Mouse (Mus musculus): ENCODE measurements at regions not wholly inside any gene's neighbourhood (a gene's known extent, or its start where the extent isn't known, plus 50 kb on each side); places are given as distances from the start of the nearest gene placed in this dataset.

GRCm38 (mm10) chr15:52095629-52096190 is 1789.0 kb upstream of the Gm7489 start:
- no peak overlapping the region for H3K4me3 ChIP-seq
- no peak for TF ChIP-seq CTCF (IDR thresholded peaks at IDR 0.05)
- DNase-seq (ENCODE audit: extremely low spot score in 1 of 2, low spot score in 2 of 2): no peak
- H3K27ac ChIP-seq: no peak overlapping the region
- intact Hi-C loops (cut with DNase I): no loop called here

DNA sequence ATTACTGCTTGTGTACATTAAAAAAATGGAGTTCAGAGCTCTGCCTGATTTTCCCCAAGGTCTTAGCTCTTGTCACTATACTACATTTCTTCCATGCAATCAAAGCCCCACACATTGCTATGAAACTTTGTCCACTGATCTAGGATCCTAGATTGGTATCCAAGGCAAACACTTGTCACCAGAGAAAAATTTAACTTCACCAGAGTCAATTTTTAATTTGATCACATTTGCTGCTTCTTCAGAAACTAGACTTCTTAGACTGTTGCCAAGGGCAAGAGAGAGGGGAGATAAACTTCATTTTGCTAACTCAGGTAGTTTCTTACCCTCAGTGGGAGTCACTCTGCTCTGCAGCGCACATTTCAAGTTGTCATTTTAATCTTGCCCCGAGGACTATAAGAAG is 1775.9 kb upstream of the Gm7489 start:
- TF ChIP-seq CTCF (IDR thresholded peaks at IDR 0.05): no peak
- H3K27ac ChIP-seq: no peak overlapping the region
- DNase-seq (ENCODE audit: extremely low spot score in 1 of 2, low spot score in 2 of 2): no peak
- H3K4me3 ChIP-seq: no peak overlapping the region
- intact Hi-C loops (cut with DNase I): no loop called here

GRCm38 (mm10) chr15:52114368-52115036 is 1770.2 kb upstream of the Gm7489 start:
- Histone ChIP-seq H3K27ac (no peak overlapping the region), H3K4me3 (no peak overlapping the region)
- intact Hi-C loops (cut with DNase I): no loop called here
- DNase-seq (ENCODE audit: extremely low spot score in 1 of 2, low spot score in 2 of 2): no peak
- TF ChIP-seq CTCF (IDR thresholded peaks at IDR 0.05): no peak

- H3K27ac ChIP-seq: no peak overlapping the region
- no peak for DNase-seq (ENCODE audit: extremely low spot score in 1 of 2, low spot score in 2 of 2)
- intact Hi-C loops (cut with DNase I): no loop called here
- H3K4me3 ChIP-seq: no peak overlapping the region
- no peak for TF ChIP-seq CTCF (IDR thresholded peaks at IDR 0.05)
Observed at GRCm38 (mm10) chr15:52136693-52137092, 1748.0 kb upstream of the Gm7489 start.

- intact Hi-C loops (cut with DNase I): loop anchor here (2.0 kb wide), 1 partner anchor 243 kb away; no protein-coding TSS in a partner anchor
- TF ChIP-seq CTCF (IDR thresholded peaks at IDR 0.05): peak; percentile 80
- no peak overlapping the region for H3K27ac ChIP-seq
- no peak overlapping the region for H3K4me3 ChIP-seq
- peak; percentile 19 to 43 for DNase-seq (ENCODE audit: extremely low spot score in 1 of 2, low spot score in 2 of 2)
Observed at GRCm38 (mm10) chr15:52153421-52153820, 1731.3 kb upstream of the Gm7489 start.

DNA sequence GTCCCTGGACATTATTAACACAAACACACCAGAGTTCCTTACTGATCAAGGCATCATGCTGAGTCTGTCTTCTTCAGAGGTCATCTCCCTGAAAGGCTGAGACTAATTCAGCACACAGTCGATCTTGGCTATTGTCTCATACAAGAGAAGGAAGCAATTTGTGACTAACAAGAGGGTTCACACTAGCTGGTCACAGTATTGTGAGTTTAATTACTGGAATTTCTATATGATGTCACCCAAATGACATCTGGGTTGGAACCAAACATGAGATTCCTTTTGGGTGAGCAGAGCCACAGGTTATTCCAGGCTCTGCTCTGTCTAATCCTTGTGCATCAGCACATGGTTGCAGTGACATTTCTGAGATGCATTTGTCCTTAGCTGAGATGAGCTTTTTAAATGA is 1728.9 kb upstream of the Gm7489 start:
- no peak overlapping the region for H3K27ac ChIP-seq
- intact Hi-C loops (cut with DNase I): no loop called here
- no peak overlapping the region for H3K4me3 ChIP-seq
- DNase-seq (ENCODE audit: extremely low spot score in 1 of 2, low spot score in 2 of 2): no peak
- no peak for TF ChIP-seq CTCF (IDR thresholded peaks at IDR 0.05)

- DNase-seq (ENCODE audit: extremely low spot score in 1 of 2, low spot score in 2 of 2): no peak
- intact Hi-C loops (cut with DNase I): no loop called here
- no peak for TF ChIP-seq CTCF (IDR thresholded peaks at IDR 0.05)
- H3K4me3 ChIP-seq: no peak overlapping the region
- H3K27ac ChIP-seq: no peak overlapping the region
Observed at GRCm38 (mm10) chr15:52156779-52157178, 1727.9 kb upstream of the Gm7489 start.

- DNase-seq (ENCODE audit: extremely low spot score in 1 of 2, low spot score in 2 of 2): peak; percentile 81 to 83
- peak overlapping the region; percentile 58 for H3K27ac ChIP-seq
- peak; percentile 92 for TF ChIP-seq CTCF (IDR thresholded peaks at IDR 0.05)
- intact Hi-C loops (cut with DNase I): loop anchor here (2.0 to 5.0 kb wide), 2 partner anchors 250 to 297 kb away; no protein-coding TSS in a partner anchor
- peak overlapping the region; percentile 33 for H3K4me3 ChIP-seq
Observed at GRCm38 (mm10) chr15:52160181-52161088, 1724.3 kb upstream of the Gm7489 start.

- intact Hi-C loops (cut with DNase I): loop anchor here (2.0 to 5.0 kb wide), 2 partner anchors 250 to 296 kb away; no protein-coding TSS in a partner anchor
Observed at GRCm38 (mm10) chr15:52161089-52161442, 1723.6 kb upstream of the Gm7489 start.

DNA sequence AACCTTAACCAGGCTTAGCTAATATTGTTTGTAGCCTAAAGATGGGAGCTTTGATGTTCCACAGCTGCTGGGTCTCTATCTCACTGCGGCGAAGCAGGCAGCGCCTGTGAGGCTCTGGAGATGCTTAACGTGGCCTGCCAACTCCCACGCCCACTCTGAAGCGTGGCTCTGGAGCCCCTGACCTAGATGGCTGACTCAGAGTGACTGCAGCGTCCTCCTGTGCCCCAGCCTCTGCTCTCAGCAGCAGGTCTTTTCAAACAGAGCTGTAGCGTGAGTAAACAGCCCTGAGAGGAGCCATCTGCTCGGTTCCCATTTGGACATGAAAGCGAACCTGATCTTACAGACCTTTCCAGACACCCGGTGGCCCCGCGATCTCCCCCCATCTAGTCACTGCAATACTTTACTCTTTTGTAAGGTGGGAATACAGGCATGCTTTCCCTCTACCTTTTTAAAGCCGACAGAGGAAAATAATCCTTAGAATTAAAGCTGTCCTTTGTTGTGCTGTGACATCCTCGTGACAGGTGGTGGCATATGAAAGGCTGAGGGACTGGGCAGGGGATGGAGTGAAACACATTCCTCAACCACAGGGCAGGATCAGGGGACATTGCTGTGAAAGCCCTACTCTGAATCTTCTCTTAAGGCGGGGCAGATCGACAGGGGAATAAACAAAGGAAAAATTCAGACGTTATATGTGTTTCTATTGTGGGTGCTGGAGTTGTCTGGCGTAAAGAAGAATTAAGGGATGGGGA is 1723.0 kb upstream of the Gm7489 start:
- Histone ChIP-seq H3K4me3 (no peak overlapping the region), H3K27ac (no peak overlapping the region)
- DNase-seq (ENCODE audit: extremely low spot score in 1 of 2, low spot score in 2 of 2): peak; percentile 12 to 14
- no peak for TF ChIP-seq CTCF (IDR thresholded peaks at IDR 0.05)
- intact Hi-C loops (cut with DNase I): loop anchor here (2.0 to 5.0 kb wide), 2 partner anchors 251 to 296 kb away; no protein-coding TSS in a partner anchor

More at GRCm38 (mm10) chr15:52161089-52161442, 1723.6 kb upstream of the Gm7489 start:
- Histone ChIP-seq H3K4me3 (no peak overlapping the region), H3K27ac (peak overlapping the region; percentile 7; the same call in 1 of the 2 replicates)
- no peak for DNase-seq (ENCODE audit: extremely low spot score in 1 of 2, low spot score in 2 of 2)
- no peak for TF ChIP-seq CTCF (IDR thresholded peaks at IDR 0.05)

DNA sequence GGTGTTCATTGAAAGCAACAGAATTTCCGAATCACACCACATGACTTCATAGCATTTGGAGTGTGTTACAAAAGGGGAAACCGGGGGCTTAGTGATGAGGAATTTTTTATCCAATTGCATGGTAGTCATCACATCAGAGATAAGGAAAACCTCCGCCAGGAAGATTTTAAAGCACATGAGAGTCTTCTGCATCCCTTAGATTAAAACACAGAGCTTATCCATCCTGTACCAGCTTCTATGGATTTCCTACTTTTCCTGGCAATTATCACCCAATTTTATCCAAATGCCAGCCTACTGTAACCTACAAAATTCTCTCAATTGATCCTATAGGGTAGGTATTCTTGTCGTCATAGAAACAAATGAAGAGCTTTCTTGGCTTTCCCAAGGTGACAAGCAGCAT is 1718.6 kb upstream of the Gm7489 start:
- H3K4me3 ChIP-seq: no peak overlapping the region
- TF ChIP-seq CTCF (IDR thresholded peaks at IDR 0.05): no peak
- intact Hi-C loops (cut with DNase I): no loop called here
- no peak overlapping the region for H3K27ac ChIP-seq
- DNase-seq (ENCODE audit: extremely low spot score in 1 of 2, low spot score in 2 of 2): no peak

All from left cerebral cortex, adult 2 months (tissue).